Mouse (Mus musculus) bone marrow, adult 2 months (tissue): ENCODE measurements at regions not wholly inside any gene's neighbourhood (a gene's known extent, or its start where the extent isn't known, plus 50 kb on each side); places are given as distances from the start of the nearest gene placed in this dataset.

Source experiments
- CTCF ChIP-seq: fragments of 200-500 bp; IDR thresholded peaks from 2 replicates; pipeline ENCODE4 v1.5.1; 2011; ENCODE audit warnings: low read length, control low read depth; ENCODE audit not compliant: control insufficient read depth, insufficient read depth
- POLR2A ChIP-seq: fragments of 200-500 bp; IDR thresholded peaks from 2 replicates; pipeline ENCODE4 v1.6.1; 2011; ENCODE audit warnings: low read depth, mild to moderate bottlenecking, control low read depth, low read length, borderline replicate concordance; ENCODE audit not compliant: control insufficient read depth

DNA sequence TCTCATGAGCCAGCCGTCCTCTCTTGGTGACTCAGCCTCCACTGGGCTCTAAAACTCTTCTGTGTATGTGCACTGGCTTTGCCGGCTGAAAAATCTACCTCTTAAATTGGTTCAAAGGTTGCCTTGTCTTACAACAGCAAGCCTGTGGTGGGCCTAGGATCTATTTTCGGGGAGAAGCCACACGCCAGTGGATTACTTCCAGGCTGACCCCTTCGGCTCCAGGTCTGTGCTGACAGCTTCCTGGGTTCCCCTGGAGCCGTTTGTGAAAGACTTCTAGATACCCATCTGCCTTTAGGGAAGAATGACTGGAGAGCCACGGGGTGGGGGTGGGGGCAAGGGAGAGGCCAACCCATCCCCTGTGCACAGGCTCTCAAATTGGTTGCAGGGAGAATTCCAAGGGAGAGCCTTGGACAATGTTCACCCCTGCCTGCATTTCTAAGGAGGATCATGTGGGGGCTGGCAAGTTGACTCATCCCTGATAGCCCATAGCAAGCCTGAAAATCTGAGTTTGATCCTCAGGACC lies 90.3 kb downstream of the Smim20 start:
- TF ChIP-seq POLR2A (no peak), CTCF (no peak)
